Mouse (Mus musculus) bone marrow macrophage, adult 2 months (primary cell): ENCODE measurements at regions not wholly inside any gene's neighbourhood (a gene's known extent, or its start where the extent isn't known, plus 50 kb on each side); places are given as distances from the start of the nearest gene placed in this dataset.

Source experiments
- CTCF ChIP-seq: IDR thresholded peaks from 2 replicates; pipeline ENCODE4 v1.5.1; 2012; ENCODE audit warnings: low read depth, mild to moderate bottlenecking, low read length, moderate library complexity
- POLR2A ChIP-seq: IDR thresholded peaks from 2 replicates; pipeline ENCODE4 v1.6.1; 2012; ENCODE audit warnings: mild to moderate bottlenecking, low read depth, low read length, borderline replicate concordance

DNA sequence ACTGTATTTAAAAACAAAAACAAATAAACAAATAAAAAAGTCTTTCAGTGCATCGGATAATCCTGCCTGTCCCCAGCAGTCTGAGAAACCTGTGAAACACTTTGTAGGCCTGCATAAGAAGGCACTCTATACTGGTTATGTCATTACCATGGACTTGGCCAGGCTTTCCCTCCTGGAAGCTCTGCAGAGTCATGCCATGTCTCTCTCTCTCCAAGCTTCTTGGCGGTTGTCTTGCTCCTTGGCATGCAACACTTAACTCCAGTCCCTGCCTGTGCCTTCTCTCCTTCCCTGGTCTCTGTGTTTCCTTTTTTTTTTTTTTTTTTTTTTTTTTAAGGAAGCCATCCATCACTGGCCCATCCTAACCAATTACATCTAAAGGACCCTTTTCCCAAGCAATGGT is 458.7 kb upstream of the Cdh11 start:
- TF ChIP-seq CTCF = no peak
- TF ChIP-seq POLR2A = no peak
